ENCODE assay signal across 14 mouse cellular contexts in the genomic region with DNA sequence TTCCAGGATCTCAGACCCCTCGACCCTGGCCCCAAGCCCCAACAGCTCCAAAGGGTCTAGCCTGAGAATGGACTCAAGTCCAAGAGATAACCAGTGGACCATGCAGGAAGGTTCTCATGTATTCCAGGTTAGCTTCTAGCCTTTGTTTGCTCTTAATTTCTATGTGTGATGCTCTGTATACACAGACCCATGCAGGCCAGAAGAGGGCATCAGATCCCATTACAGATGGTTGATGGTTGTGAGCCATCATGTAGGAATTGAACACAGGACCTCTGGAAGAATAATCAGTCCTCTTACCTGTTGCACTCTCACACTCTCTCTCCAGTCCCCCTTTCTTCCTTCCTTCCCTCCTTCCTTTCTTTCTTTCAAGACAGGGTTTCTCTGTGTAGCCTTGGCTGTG. TPM values are rescaled to one million over a fixed set of nuclear protein-coding genes. Genes with fewer than 3 reads are reported as not detected.
DNase-seq lines count a peak whose midpoint lies in the region; ATAC-seq and TF ChIP-seq lines count a peak whose summit lies in the region.
"Had no signal": no experiment of that assay in that cellular context is flagged by ENCODE, and none has a peak within 500 bp of the region (broad histone marks: within the 10 kb centered on the region; RNA-seq: fewer than 3 reads in every experiment).

No protein-coding gene starts in this region.

- no peaks in the 10 kb centered on the region for H3K9me3 ChIP-seq in heart, embryonic 10.5 days
- H3K9me3 ChIP-seq in kidney, postnatal 0 days (replicated peaks; ENCODE audit: low read length), result no peaks in the 10 kb centered on the region
- no peaks in the 10 kb centered on the region for H3K9me3 ChIP-seq in embryonic facial prominence, embryonic 10.5 days
- no peaks in the 10 kb centered on the region for H3K9me3 ChIP-seq in liver, embryonic 15.5 days (replicated peaks)
- H3K9me3 ChIP-seq: forebrain, embryonic 15.5 days had no signal

- peak; percentile 43; the same call in 1 of the 2 replicates for TF ChIP-seq CTCF in kidney, postnatal 0 days (IDR thresholded peaks at IDR 0.05; ENCODE audit: low read depth)
- TF ChIP-seq CTCF in left cerebral cortex, adult 2 months (IDR thresholded peaks at IDR 0.05), result no peak; the same call in 1 of the 2 replicates

- peaks cover 27% of the 10 kb centered on the region for H3K4me1 ChIP-seq in heart, embryonic 10.5 days
- H3K4me1 ChIP-seq in kidney, postnatal 0 days (replicated peaks; ENCODE audit: insufficient read depth, low read length), result peaks cover 13% of the 10 kb centered on the region; the same call in 1 of the 2 replicates
- H3K4me1 ChIP-seq in embryonic facial prominence, embryonic 10.5 days, result peaks cover 30% of the 10 kb centered on the region
- H3K4me1 ChIP-seq in liver, embryonic 15.5 days (replicated peaks), result peaks cover 50% of the 10 kb centered on the region

- no peak overlapping the region for H3K4me3 ChIP-seq in heart, embryonic 10.5 days
- no peak overlapping the region for H3K4me3 ChIP-seq in kidney, postnatal 0 days (replicated peaks; ENCODE audit: low read depth, low read length)
- H3K4me3 ChIP-seq in embryonic facial prominence, embryonic 10.5 days, result no peak overlapping the region
- no peak overlapping the region for H3K4me3 ChIP-seq in liver, embryonic 15.5 days (replicated peaks)
- no peak overlapping the region for H3K4me3 ChIP-seq in left cerebral cortex, adult 2 months
- H3K4me3 ChIP-seq: forebrain, embryonic 15.5 days had no signal

- H3K27me3 ChIP-seq in heart, embryonic 10.5 days (ENCODE audit: insufficient read depth, poor library complexity, severe bottlenecking), result peaks cover 43% of the 10 kb centered on the region
- H3K27me3 ChIP-seq in kidney, postnatal 0 days (ENCODE audit: insufficient read depth, low read length), result peaks cover 10% of the 10 kb centered on the region
- peaks cover 43% of the 10 kb centered on the region for H3K27me3 ChIP-seq in embryonic facial prominence, embryonic 10.5 days (replicated peaks; ENCODE audit: low read depth, poor library complexity, severe bottlenecking)
- H3K27me3 ChIP-seq in liver, embryonic 15.5 days, result peaks cover 41% of the 10 kb centered on the region

- intact Hi-C loops in left cerebral cortex, adult 2 months (cut with DNase I), result loop anchor here (5.0 kb wide), 1 partner anchor 125 kb away; no protein-coding TSS in a partner anchor

- H3K36me3 ChIP-seq in heart, embryonic 10.5 days, result peaks cover 21% of the 10 kb centered on the region
- H3K36me3 ChIP-seq in kidney, postnatal 0 days (ENCODE audit: insufficient read depth, low read length), result peaks cover 10% of the 10 kb centered on the region; the same call in 1 of the 2 replicates
- H3K36me3 ChIP-seq in embryonic facial prominence, embryonic 10.5 days (replicated peaks), result peaks cover 23% of the 10 kb centered on the region
- peaks cover 16% of the 10 kb centered on the region for H3K36me3 ChIP-seq in liver, embryonic 15.5 days (replicated peaks)

- H3K9ac ChIP-seq in kidney, postnatal 0 days (ENCODE audit: low read depth, low read length), result no peak overlapping the region
- no peak overlapping the region for H3K9ac ChIP-seq in liver, embryonic 15.5 days
- H3K9ac ChIP-seq: forebrain, embryonic 15.5 days had no signal

- peak overlapping the region; percentile 36; the same call in 1 of the 2 replicates for H3K27ac ChIP-seq in heart, embryonic 10.5 days
- H3K27ac ChIP-seq in kidney, postnatal 0 days, result peak overlapping the region; percentile 65; the same call in 1 of the 2 replicates
- H3K27ac ChIP-seq in embryonic facial prominence, embryonic 10.5 days (replicated peaks), result 0 out of 2 replicates have a peak overlapping the region, but pooled peaks have one; percentile 6
- H3K27ac ChIP-seq in liver, embryonic 15.5 days (replicated peaks), result 0 out of 2 replicates have a peak overlapping the region, but pooled peaks have one; percentile 31
- no peak overlapping the region for H3K27ac ChIP-seq in left cerebral cortex, adult 2 months
- H3K27ac ChIP-seq: forebrain, embryonic 15.5 days; macrophage had no signal

- 33% methylated on average over 1 of the region's 1 CpGs for WGBS in heart, embryonic 10.5 days
- 37% methylated on average over 1 of the region's 1 CpGs for WGBS in kidney, postnatal 0 days
- 53% methylated on average over 1 of the region's 1 CpGs for WGBS in embryonic facial prominence, embryonic 10.5 days
- WGBS in liver, embryonic 15.5 days (ENCODE audit: insufficient replicate concordance), result 8% methylated on average over 1 of the region's 1 CpGs

- no peak overlapping the region for H3K4me2 ChIP-seq in kidney, postnatal 0 days (ENCODE audit: low read length)
- H3K4me2 ChIP-seq in liver, embryonic 15.5 days, result no peak overlapping the region
- H3K4me2 ChIP-seq: forebrain, embryonic 15.5 days had no signal

- ATAC-seq in kidney, postnatal 0 days (replicated peaks; ENCODE audit: low FRiP score, low read depth), result no peak
- no peak for ATAC-seq in liver, embryonic 15.5 days (ENCODE audit: insufficient read depth)
- ATAC-seq: forebrain, embryonic 15.5 days had no signal

- no peak for DNase-seq in heart, embryonic 10.5 days (ENCODE audit: low spot score)
- DNase-seq in heart, adult 11 months, result no peak
- DNase-seq in kidney, postnatal 0 days (ENCODE audit: low spot score), result no peak
- DNase-seq in kidney, adult 9 months, result no peak
- no peak for DNase-seq in embryonic facial prominence, embryonic 10.5 days (ENCODE audit: low spot score)
- DNase-seq in left cerebral cortex, adult 2 months (ENCODE audit: extremely low spot score in 1 of 2, low spot score in 2 of 2), result no peak
- no peak for DNase-seq in adrenal gland, adult (ENCODE audit: inconsistent age in 2 of 2, low spot score in 1 of 2)
- DNase-seq: cerebellum, adult 9-11 months; gastrocnemius, postnatal 36 days; thymus, adult 18-20 months had no signal

RNA-seq across cellular contexts. Expression of gene Icam1, which starts 3.4 kb away (rescaled TPM):
- 7.7 and 9.7 TPM in 2 replicates for polyA plus RNA-seq in heart, embryonic 10.5 days (2016; fragmentation: Nextera tagmentation; extraction: Ambion mirVana)
- polyA plus RNA-seq in kidney, postnatal 0 days (2015; fragmentation: Nextera tagmentation; extraction: Ambion mirVana), result 12.3 and 13.4 TPM in 2 replicates
- 5.9 and 6.0 TPM in 2 replicates for polyA plus RNA-seq in embryonic facial prominence, embryonic 10.5 days (2016; fragmentation: Nextera tagmentation; extraction: Ambion mirVana)
- polyA plus RNA-seq in liver, embryonic 15.5 days (2015; fragmentation: Nextera tagmentation; extraction: Ambion mirVana), result 10.2 and 11.3 TPM in 2 replicates
- 1 to 10 TPM; 2.0 to 3.6 TPM for total RNA-seq in left cerebral cortex, adult 2 months (2021)

RNA-seq across cellular contexts. Expression of gene Mrpl4, which starts 9.8 kb away (rescaled TPM):
- 157 and 162 TPM in 2 replicates for polyA plus RNA-seq in heart, embryonic 10.5 days (2016; fragmentation: Nextera tagmentation; extraction: Ambion mirVana)
- 155 and 158 TPM in 2 replicates for polyA plus RNA-seq in kidney, postnatal 0 days (2015; fragmentation: Nextera tagmentation; extraction: Ambion mirVana)
- polyA plus RNA-seq in embryonic facial prominence, embryonic 10.5 days (2016; fragmentation: Nextera tagmentation; extraction: Ambion mirVana), result 154 and 161 TPM in 2 replicates
- polyA plus RNA-seq in liver, embryonic 15.5 days (2015; fragmentation: Nextera tagmentation; extraction: Ambion mirVana), result 62.1 and 66.9 TPM in 2 replicates
- 10 to 100 TPM; 59.2 to 64.2 TPM for total RNA-seq in left cerebral cortex, adult 2 months (2021)

RNA-seq across cellular contexts. Expression of gene Icam4, which starts 16.8 kb away (rescaled TPM):
- polyA plus RNA-seq in heart, embryonic 10.5 days (2016; fragmentation: Nextera tagmentation; extraction: Ambion mirVana), result 15.2 and 19.9 TPM in 2 replicates
- polyA plus RNA-seq in kidney, postnatal 0 days (2015; fragmentation: Nextera tagmentation; extraction: Ambion mirVana), result 0.26 and 0.50 TPM in 2 replicates
- 3.8 and 5.1 TPM in 2 replicates for polyA plus RNA-seq in embryonic facial prominence, embryonic 10.5 days (2016; fragmentation: Nextera tagmentation; extraction: Ambion mirVana)
- polyA plus RNA-seq in liver, embryonic 15.5 days (2015; fragmentation: Nextera tagmentation; extraction: Ambion mirVana), result 195 and 201 TPM in 2 replicates
- 1 to 10 TPM; 1.5 to 1.6 TPM for total RNA-seq in left cerebral cortex, adult 2 months (2021)
- polyA plus RNA-seq: macrophage had no signal

RNA-seq across cellular contexts. Expression of gene Icam5, which starts 19.5 kb away (rescaled TPM):
- polyA plus RNA-seq in heart, embryonic 10.5 days (2016; fragmentation: Nextera tagmentation; extraction: Ambion mirVana), result 0.06 and 0.09 TPM in 2 replicates
- polyA plus RNA-seq in kidney, postnatal 0 days (2015; fragmentation: Nextera tagmentation; extraction: Ambion mirVana), result 0.21 and 0.27 TPM in 2 replicates
- polyA plus RNA-seq in embryonic facial prominence, embryonic 10.5 days (2016; fragmentation: Nextera tagmentation; extraction: Ambion mirVana), result not detected in 2 replicates
- polyA plus RNA-seq in liver, embryonic 15.5 days (2015; fragmentation: Nextera tagmentation; extraction: Ambion mirVana), result 0.25 and 0.43 TPM in 2 replicates
- total RNA-seq in left cerebral cortex, adult 2 months (2021), result 100 to 1,000 TPM; 230 to 248 TPM
- total RNA-seq: gastrocnemius, postnatal 36 days had no signal
- polyA plus RNA-seq: embryonic facial prominence, embryonic 11.5 days had no signal

RNA-seq across cellular contexts. Expression of gene S1pr2, which starts 35.8 kb away (rescaled TPM):
- 25.1 and 34.6 TPM in 2 replicates for polyA plus RNA-seq in heart, embryonic 10.5 days (2016; fragmentation: Nextera tagmentation; extraction: Ambion mirVana)
- 21.3 and 23.3 TPM in 2 replicates for polyA plus RNA-seq in kidney, postnatal 0 days (2015; fragmentation: Nextera tagmentation; extraction: Ambion mirVana)
- polyA plus RNA-seq in embryonic facial prominence, embryonic 10.5 days (2016; fragmentation: Nextera tagmentation; extraction: Ambion mirVana), result 38.2 and 42.8 TPM in 2 replicates
- 4.2 and 4.8 TPM in 2 replicates for polyA plus RNA-seq in liver, embryonic 15.5 days (2015; fragmentation: Nextera tagmentation; extraction: Ambion mirVana)
- 1 to 10 TPM; 3.2 to 4.4 TPM for total RNA-seq in left cerebral cortex, adult 2 months (2021)
